Mouse (Mus musculus) left cerebral cortex, postnatal 4 days (tissue): Measurements from ENCODE around the gene Knstrn. TPM values are rescaled to one million over a fixed set of nuclear protein-coding genes. Genes with fewer than 3 reads are reported as not detected.

Experiments used
- DNase-seq: peaks from one replicate; pipeline ENCODE4 v3.0.0-alpha.2; 2022
- intact Hi-C: fragments of 180-260 bp; cut with DNase I; formaldehyde crosslinking; loops from one replicate; pipeline ENCODE4 v1.15.1; 2025
- total RNA-seq, 2 experiments: library from RNA; stranded (reverse); gene quantifications; 2 replicates each; pipeline ENCODE4 v1.2.3; 2021

The Knstrn gene
- total RNA-seq, 2 experiments from 2014 or later = 7.6 to 8.3 TPM

DNA sequence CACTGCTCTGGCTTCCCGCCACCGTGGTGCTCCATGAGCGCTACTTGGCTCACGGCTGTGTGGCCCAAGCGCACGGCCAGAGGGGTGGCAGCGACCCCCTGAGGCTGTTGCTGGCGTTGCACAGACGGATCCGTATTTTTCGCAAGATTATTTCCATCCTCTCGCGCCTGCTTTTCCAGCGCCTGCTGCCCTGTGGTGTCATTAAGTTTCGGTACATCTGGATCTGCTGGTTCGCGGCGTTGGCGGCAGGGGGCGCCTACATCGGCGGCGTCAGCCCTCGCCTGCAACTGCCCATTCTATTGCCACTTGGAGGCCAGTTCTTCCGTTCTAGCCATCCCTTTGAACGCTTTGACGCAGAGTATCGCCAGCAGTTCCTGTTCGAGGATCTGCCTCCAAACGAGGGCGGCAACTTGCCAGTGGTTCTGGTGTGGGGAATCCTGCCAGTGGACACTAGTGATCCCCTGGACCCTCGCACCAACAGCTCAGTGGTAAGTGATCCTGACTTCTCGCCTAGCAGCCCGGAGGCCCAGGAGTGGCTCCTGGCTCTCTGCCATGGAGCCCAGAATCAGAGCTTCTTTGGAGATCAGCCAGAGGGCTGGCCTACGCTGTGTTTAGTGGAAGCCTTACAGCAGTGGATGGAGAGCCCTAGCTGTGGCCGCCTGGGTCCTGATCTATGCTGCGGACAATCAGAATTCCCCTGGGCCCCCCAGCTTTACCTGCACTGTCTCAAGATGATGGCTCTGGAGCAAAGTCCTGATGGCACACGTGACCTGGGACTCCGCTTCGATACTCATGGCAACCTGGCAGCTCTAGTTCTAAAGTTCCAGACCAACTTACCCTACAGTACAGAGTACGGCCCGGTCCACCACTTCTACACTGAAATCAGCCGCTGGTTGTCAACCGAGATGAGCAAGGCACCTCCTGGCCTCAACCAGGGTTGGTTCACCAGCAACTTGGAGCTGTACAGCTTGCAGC is 23.0 kb upstream of the Knstrn start:
- peak; percentile 92 for DNase-seq
- intact Hi-C loops = no loop called here

GRCm38 (mm10) chr2:118791591-118792258 is 22.1 kb upstream of the Knstrn start:
- intact Hi-C loops = no loop called here
- peak; percentile 49 for DNase-seq

- DNase-seq = no peak
- intact Hi-C loops = no loop called here
Observed at GRCm38 (mm10) chr2:118792259-118792613, 21.6 kb upstream of the Knstrn start.

DNA sequence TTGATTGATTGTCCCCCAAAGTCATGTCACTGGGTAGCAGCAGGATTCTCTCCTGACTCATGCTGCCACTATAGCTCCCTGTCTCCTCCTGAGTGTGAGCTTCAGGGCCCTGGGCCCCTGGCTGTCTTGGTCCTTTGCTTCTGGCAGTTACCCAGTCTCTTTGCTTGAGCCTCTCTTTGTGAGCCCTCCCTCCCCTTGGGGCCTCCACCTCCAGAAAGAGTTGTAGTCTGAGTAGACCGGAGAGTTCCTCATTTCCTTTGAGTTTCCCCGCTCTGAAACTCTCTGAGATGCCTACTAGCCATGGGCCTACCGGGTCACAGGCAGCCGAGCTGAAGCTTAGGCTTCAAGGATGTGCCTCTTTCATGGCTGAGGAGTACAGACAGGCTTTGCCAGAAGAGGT is 20.2 kb upstream of the Knstrn start:
- no peak for DNase-seq
- intact Hi-C loops = no loop called here

- no peak for DNase-seq
- intact Hi-C loops = no loop called here
Observed at GRCm38 (mm10) chr2:118802542-118803118, 11.2 kb upstream of the Knstrn start.

- intact Hi-C loops = no loop called here
- no peak for DNase-seq
Observed at GRCm38 (mm10) chr2:118804474-118804873, 9.3 kb upstream of the Knstrn start.

DNA sequence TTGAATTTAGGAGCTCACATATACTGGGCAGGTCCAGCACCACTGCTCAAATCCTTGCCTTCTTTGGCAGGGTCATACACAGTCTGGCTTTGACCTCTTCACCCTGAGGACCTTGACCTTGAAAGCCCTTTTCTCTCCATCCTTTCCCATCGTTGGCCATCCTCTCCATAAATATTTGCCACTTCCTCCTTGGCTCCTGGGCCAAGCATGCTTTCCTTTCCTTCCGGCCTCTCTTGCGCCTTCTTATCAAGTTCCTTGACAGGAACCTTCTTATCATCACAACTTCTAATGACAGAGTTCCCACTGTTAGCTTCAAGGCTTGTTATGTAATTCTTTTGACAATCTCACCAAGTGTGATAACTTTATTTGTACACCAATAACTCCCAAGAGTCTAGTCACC is 8.7 kb upstream of the Knstrn start:
- no peak for DNase-seq
- intact Hi-C loops = no loop called here

DNA sequence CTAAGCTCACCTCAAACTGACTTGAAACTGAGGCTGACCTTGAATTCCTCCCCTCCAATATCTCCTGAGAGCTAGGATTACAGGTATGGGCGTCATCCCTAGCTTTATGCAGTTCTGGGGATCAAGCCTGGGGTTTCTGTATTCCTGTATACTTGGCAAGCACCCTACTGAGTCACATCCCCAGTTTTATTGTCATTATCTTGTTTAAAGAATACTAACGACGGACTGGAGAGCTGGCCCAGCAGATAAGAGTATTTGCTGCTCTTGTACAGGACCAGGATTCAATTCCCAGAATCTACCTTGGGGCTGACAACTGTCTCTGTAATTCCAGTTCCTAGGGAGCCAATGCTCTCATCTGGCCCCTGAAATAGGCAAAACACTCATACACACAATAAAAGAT is 8.0 kb upstream of the Knstrn start:
- intact Hi-C loops = no loop called here
- no peak for DNase-seq

- peak; percentile 50 for DNase-seq
- intact Hi-C loops = no loop called here
Observed at GRCm38 (mm10) chr2:118806860-118807259, 6.9 kb upstream of the Knstrn start.

DNA sequence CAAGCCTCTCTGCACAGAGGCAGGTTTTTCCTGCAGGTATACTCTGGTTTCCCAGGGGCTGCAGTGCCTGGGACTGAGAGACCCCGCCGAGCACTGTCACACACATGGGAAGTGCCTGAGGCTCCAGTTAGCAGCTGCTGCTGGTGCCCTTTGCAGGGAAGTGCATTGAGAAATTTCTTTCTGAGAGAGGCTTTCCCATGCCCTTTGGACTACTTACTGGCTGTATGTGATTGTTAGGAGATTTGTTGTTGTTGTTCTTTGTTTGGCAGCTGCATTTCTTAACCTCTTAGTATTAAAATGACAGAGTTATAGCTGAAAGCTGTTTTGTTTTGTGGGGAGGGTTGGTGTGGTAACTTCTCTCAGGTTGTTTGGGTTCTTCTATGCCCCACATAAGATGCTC is 2.9 kb upstream of the Knstrn start:
- intact Hi-C loops = no loop called here
- DNase-seq = no peak

- intact Hi-C loops = no loop called here
- DNase-seq = no peak
Observed at GRCm38 (mm10) chr2:118812724-118813123, 1.1 kb upstream of the Knstrn start.

GRCm38 (mm10) chr2:118822800-118823199 is 9.0 kb downstream of the Knstrn start:
- intact Hi-C loops = no loop called here
- no peak for DNase-seq

DNA sequence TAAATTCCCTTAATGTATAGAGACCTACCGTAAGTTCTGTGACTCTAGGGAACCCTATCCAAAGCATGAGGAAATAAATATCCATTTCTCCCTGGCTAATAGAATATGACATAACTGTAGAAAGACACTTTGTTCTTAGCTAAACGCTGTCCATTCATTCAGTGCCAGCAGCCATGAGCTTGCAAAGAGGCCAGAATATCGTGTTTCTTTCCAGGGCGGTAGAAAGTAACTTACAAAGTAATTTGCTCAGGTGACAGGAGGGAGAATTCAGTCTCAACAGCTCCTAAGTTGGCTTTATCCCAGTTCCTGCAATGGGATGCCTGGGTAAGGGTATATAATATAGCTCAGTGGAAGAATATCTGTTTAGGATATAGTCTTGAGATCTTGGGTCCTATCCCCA is 10.6 kb downstream of the Knstrn start:
- intact Hi-C loops = no loop called here
- no peak for DNase-seq

- intact Hi-C loops = no loop called here
- no peak for DNase-seq
Observed at GRCm38 (mm10) chr2:118829096-118829495, 15.3 kb downstream of the Knstrn start.

GRCm38 (mm10) chr2:118834061-118834460 is 20.3 kb downstream of the Knstrn start:
- intact Hi-C loops = no loop called here
- no peak for DNase-seq

GRCm38 (mm10) chr2:118835115-118835514 is 21.3 kb downstream of the Knstrn start:
- intact Hi-C loops = no loop called here
- no peak for DNase-seq

DNA sequence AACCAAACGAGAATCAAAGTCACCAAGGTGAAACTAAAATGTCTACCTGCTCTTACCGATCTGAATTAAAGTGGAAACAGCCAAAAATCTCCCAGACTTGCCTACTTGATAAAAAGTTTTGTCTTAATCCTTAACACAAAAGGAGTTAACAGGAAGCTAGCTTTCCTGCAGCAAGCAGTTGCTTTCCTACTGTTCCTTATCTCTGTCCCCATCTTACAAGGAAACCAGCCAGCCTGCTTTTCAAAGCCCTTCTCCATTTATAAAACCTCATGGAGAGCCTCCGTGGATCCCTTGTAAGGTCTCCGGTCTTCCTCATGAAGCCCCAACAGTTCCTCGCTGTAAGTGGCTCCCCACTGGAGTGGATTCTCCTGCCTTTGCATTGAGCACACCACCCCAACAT is 24.5 kb downstream of the Knstrn start:
- intact Hi-C loops = no loop called here
- no peak for DNase-seq

DNA sequence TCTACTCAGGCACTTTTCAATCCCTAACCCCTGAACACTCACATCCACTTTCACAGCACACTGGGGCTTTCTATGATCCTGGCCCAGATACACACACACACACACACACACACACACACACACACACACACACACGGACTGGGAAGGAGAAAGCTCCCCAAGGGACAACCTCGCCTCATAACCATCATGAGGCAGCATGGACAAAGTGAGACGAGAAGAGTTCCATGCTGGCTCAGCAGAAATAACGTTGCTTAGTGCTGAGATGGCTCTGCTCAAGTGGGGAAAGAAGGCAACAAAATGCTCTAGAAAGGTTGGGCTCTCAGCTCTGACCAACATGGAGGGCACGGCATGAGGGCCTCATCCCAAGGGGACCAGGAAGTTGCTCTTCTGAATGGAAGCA is 27.4 kb downstream of the Knstrn start:
- intact Hi-C loops = no loop called here
- DNase-seq = no peak

DNA sequence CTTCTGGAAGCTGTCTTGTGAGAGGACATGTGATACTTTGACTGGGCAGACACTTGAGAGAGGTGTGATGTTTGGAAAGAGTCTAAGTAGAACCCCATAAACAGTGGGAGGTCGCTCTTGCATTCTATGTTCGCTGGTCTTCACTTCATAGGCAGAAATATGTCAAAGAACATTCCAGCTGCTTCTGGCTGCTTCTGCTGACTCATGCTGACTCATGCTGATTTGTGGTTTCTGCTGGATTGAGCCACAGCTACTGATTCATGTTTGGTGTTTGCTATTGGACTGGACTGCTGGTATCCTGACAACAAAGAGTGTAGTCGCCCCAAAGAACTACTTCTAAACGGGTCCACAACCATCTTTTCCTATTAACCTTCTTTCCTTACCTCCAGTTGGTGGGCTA is 28.0 kb downstream of the Knstrn start:
- intact Hi-C loops = no loop called here
- DNase-seq = no peak

DNA sequence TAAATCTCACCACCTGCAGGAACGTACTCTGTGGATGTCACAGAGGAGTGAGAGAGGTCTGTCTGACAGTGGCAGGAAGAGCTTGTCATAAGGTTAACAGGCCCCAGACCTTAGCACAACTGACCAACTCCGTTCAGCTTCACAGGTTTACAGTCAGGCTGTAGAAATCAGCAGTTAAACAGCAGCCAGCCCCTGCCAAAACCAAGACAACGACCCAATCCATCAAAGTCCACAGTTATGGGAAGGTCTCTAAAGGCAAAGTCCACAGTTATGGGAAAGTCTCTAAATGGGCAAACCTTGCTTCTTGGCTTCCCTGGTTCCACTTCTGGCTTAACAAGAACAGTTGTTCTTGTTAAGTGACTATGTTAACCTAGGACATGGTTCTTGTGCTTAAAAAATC is 30.6 kb downstream of the Knstrn start:
- no peak for DNase-seq

DNA sequence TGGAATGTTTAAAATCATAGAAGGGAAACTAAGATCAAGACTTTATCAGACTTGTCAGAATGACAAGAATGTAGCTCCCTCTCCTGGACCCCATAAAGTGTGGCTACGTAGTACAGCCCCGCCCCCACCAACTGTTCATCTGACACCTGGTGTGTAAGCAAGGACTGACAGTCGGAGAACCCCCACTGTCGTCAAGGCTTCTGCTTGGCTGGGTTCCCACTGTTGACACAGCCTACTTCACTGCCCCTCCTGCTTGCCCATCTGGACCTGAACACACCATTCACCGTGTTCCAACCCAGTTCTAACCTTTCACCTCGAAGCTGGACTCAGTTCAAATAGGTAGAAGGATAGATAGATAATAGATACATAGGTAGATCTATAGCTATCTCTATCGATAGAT is 32.4 kb downstream of the Knstrn start:
- DNase-seq = peak; percentile 87
- intact Hi-C loops = no loop called here

More for the DNA sequence above, 30.6 kb downstream of the Knstrn start:
- intact Hi-C loops = no loop called here

GRCm38 (mm10) chr2:118851756-118852155 is 38.0 kb downstream of the Knstrn start:
- DNase-seq = no peak
- intact Hi-C loops = no loop called here
